In the genomic region with DNA sequence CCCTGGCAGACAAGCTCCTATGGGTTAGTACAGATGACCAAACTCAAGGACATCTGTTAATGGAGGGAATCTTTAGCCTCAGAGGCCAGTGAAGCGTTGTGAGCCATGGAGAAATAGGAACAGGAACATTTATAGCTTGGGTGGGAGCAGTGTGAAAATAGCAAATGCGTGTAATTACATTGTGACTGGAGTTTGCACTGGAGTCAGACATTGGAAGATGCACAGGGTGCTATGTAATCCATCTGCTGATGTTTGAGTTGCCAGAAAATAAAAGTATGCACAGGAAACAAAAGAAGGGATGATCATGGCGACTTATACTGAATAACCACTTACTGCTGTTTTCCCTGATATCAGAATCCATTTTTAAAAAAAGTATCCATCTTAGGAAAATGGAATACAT, we compare ENCODE assay signal across 11 mouse cellular contexts.
"Had no signal": no experiment of that assay in that cellular context is flagged by ENCODE, and none has a peak within 500 bp of the region (broad histone marks: within the 10 kb centered on the region; RNA-seq: fewer than 3 reads in every experiment).

No protein-coding gene starts in this region.

- DNase-seq: kidney, adult 2 months; kidney, postnatal 25 days; layer of hippocampus, adult 9-11 months; layer of hippocampus, postnatal 36 days; liver, embryonic 13.5 days; lung, adult 2 months; lung, postnatal 14 days; lung, postnatal 4 days; midbrain, embryonic 14.5 days; thymus, postnatal 25 days had no signal

- ATAC-seq: intestine, postnatal 0 days had no signal
